ENCODE assay signal across 19 mouse cellular contexts in the genomic region with DNA sequence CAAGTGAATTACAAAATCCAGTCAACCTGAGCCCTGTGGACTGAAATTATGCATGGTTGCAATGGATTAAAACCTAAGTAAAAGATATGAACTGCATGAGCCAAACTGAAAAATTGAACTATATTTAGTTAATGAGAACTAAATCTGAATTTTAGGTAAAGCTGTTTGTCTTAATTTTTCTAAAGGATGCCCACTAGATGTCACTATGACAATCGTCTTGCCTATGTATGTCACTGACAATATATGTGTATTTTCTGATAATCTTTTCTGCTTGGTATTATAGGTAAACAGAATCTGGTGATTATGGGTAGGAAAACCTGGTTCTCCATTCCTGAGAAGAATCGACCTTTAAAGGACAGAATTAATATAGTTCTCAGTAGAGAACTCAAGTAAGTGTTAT. TPM values are rescaled to one million over a fixed set of nuclear protein-coding genes. Genes with fewer than 3 reads are reported as not detected.
DNase-seq lines count a peak whose midpoint lies in the region; ATAC-seq and TF ChIP-seq lines count a peak whose summit lies in the region.
"Had no signal": no experiment of that assay in that cellular context is flagged by ENCODE, and none has a peak within 500 bp of the region (broad histone marks: within the 10 kb centered on the region; RNA-seq: fewer than 3 reads in every experiment).

No protein-coding gene starts in this region.

- intact Hi-C loops in gastrocnemius, adult 2 months (cut with DNase I), result loop anchor here (10.0 kb wide), 1 partner anchor 377 kb away; no protein-coding TSS in a partner anchor

- WGBS in lung, embryonic 14.5 days, result 58% methylated on average over 2 of the region's 2 CpGs

- peaks cover 37% of the 10 kb centered on the region for H3K36me3 ChIP-seq in lung, embryonic 14.5 days (ENCODE audit: insufficient read depth)
- H3K36me3 ChIP-seq: hindbrain, embryonic 15.5 days had no signal

- H3K9me3 ChIP-seq in lung, embryonic 14.5 days (ENCODE audit: low read depth, low read length), result no peaks in the 10 kb centered on the region
- H3K9me3 ChIP-seq: hindbrain, embryonic 15.5 days; kidney, embryonic 15.5 days had no signal

- no peak overlapping the region for H3K4me3 ChIP-seq in gastrocnemius, adult 2 months
- H3K4me3 ChIP-seq in lung, embryonic 14.5 days (ENCODE audit: low read depth, low read length), result no peak overlapping the region
- H3K4me3 ChIP-seq: hindbrain, embryonic 15.5 days; kidney, embryonic 15.5 days had no signal

- no peak overlapping the region for H3K4me2 ChIP-seq in lung, embryonic 14.5 days
- H3K4me2 ChIP-seq: hindbrain, embryonic 15.5 days; kidney, embryonic 15.5 days had no signal

- no peak overlapping the region for H3K27ac ChIP-seq in gastrocnemius, adult 2 months
- H3K27ac ChIP-seq in lung, embryonic 14.5 days (ENCODE audit: low read depth), result no peak overlapping the region
- H3K27ac ChIP-seq: hindbrain, embryonic 15.5 days; kidney, embryonic 15.5 days had no signal

- DNase-seq in gastrocnemius, adult 2 months, result no peak
- DNase-seq in gastrocnemius, postnatal 4 days (ENCODE audit: low spot score in 2 of 2), result no peak
- peak; percentile 28 for DNase-seq in lung, embryonic 14.5 days
- DNase-seq in lung, postnatal 25 days (ENCODE audit: low spot score), result no peak
- DNase-seq in NIH3T3 (ENCODE audit: low read depth), result peak; percentile 49
- DNase-seq in retina, postnatal 1 day, result peak; percentile 14
- no peak for DNase-seq in thymus, postnatal 0 days (ENCODE audit: low spot score)
- no peak for DNase-seq in gastrocnemius, postnatal 25 days
- DNase-seq: adrenal gland, postnatal 14 days; heart, postnatal 10 days; layer of hippocampus, adult 9-11 months; thymus, adult 2 months had no signal

- TF ChIP-seq CTCF in gastrocnemius, adult 2 months (IDR thresholded peaks at IDR 0.05), result peak; percentile 27; the same call in 1 of the 2 replicates
- peak; percentile 31; the same call in 1 of the 2 replicates for TF ChIP-seq CTCF in lung, embryonic 14.5 days (IDR thresholded peaks at IDR 0.05; ENCODE audit: low read depth)

- H3K9ac ChIP-seq in lung, embryonic 14.5 days, result no peak overlapping the region
- H3K9ac ChIP-seq: hindbrain, embryonic 15.5 days; kidney, embryonic 15.5 days had no signal

- no peaks in the 10 kb centered on the region for H3K27me3 ChIP-seq in lung, embryonic 14.5 days (ENCODE audit: insufficient read depth, low read length)
- H3K27me3 ChIP-seq: hindbrain, embryonic 15.5 days; kidney, embryonic 15.5 days had no signal

- ATAC-seq in lung, embryonic 14.5 days (ENCODE audit: insufficient read depth), result no peak

- no peaks in the 10 kb centered on the region for H3K4me1 ChIP-seq in lung, embryonic 14.5 days (ENCODE audit: insufficient read depth)

RNA-seq across cellular contexts. Expression of a gene that starts 2.8 kb away (rescaled TPM):
- total RNA-seq in gastrocnemius, adult 2 months (2021), result 10 to 100 TPM; 11.6 to 13.9 TPM
- 10 to 100 TPM; 16.2 to 22.0 TPM for total RNA-seq in gastrocnemius, postnatal 4 days (2021)
- polyA plus RNA-seq in lung, embryonic 14.5 days (2014; fragmentation: Nextera tagmentation; extraction: Ambion mirVana), result 27.6 and 29.1 TPM in 2 replicates
- polyA plus RNA-seq in thymus, postnatal 0 days (2015; fragmentation: Nextera tagmentation; extraction: Ambion mirVana), result 28.1 and 29.1 TPM in 2 replicates
- 10 to 100 TPM; 11.2 to 11.5 TPM for total RNA-seq in gastrocnemius, postnatal 25 days (2021)

RNA-seq across cellular contexts. Expression of a gene that starts 3.1 kb away (rescaled TPM):
- total RNA-seq in gastrocnemius, adult 2 months (2021), result 1 to 10 TPM in 1 of 2 experiments, under 1 TPM in 1; 0.79 to 1.0 TPM
- 1 to 10 TPM; 3.8 to 4.1 TPM for total RNA-seq in gastrocnemius, postnatal 4 days (2021)
- polyA plus RNA-seq in lung, embryonic 14.5 days (2014; fragmentation: Nextera tagmentation; extraction: Ambion mirVana), result 19.2 and 21.6 TPM in 2 replicates
- polyA plus RNA-seq in thymus, postnatal 0 days (2015; fragmentation: Nextera tagmentation; extraction: Ambion mirVana), result 15.9 and 16.4 TPM in 2 replicates
- total RNA-seq in gastrocnemius, postnatal 25 days (2021), result under 1 TPM; 0.69 to 0.78 TPM

RNA-seq across cellular contexts. Expression of a gene that starts 51.9 kb away (rescaled TPM):
- total RNA-seq in gastrocnemius, adult 2 months (2021), result not detected
- not detected for total RNA-seq in gastrocnemius, postnatal 4 days (2021)
- polyA plus RNA-seq in lung, embryonic 14.5 days (2014; fragmentation: Nextera tagmentation; extraction: Ambion mirVana), result 0.95 and 1.4 TPM in 2 replicates
- 0.45 and 1.3 TPM in 2 replicates for polyA plus RNA-seq in thymus, postnatal 0 days (2015; fragmentation: Nextera tagmentation; extraction: Ambion mirVana)
- total RNA-seq in gastrocnemius, postnatal 25 days (2021), result not detected
- total RNA-seq: adrenal gland, postnatal 14 days; heart, adult 8-10 months; heart, postnatal 10 days; left cerebral cortex, postnatal 25 days; megakaryocyte progenitor cell, adult 5-6 weeks; monocyte, adult 5-6 weeks; neutrophil, adult 5-6 weeks had no signal
- polyA plus RNA-seq: thymus, adult 2 months had no signal

Comparison
In these comparisons a context has a peak if more than half of its experiments do, and no peak if none do; other contexts are left out.
1. DNase-seq: peak in lung, embryonic 14.5 days (single experiment), NIH3T3 (single experiment) and retina, postnatal 1 day (single experiment); none in gastrocnemius, adult 2 months (single experiment), gastrocnemius, postnatal 4 days (0 of 2), lung, postnatal 25 days (single experiment), thymus, postnatal 0 days (single experiment) and gastrocnemius, postnatal 25 days (single experiment).